Mouse (Mus musculus): ENCODE measurements around the gene Dll4. TPM values are rescaled to one million over a fixed set of nuclear protein-coding genes. Genes with fewer than 3 reads are reported as not detected.

Dll4 gene
- polyA plus RNA-seq, 1 experiment: 4.1 TPM

DNA sequence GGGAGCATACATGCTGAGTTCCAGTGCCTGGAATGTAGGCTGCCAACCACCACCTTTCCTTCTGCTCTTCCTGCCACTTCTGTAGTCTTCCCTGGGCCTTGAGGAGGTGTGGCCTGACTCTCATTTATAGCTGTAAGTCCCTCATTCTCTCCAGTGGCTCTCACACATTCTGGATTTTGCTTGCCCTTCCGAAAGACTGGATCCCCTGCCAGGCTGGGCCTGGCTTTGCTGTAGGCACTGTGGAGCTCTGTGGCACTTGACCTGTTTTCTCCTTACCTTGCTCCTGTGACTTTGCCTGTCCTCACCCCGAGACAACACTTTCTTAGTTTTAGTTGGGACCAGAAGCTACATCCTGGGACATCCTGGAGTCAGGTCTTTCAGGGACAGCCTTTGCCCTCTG lies 26.7 kb upstream of the Dll4 start:
- DNase-seq: no peak
- Histone ChIP-seq H3K4me3 (replicated peaks; ENCODE audit: insufficient read depth, low read depth, low read length) (no peak overlapping the region), H3K27ac (ENCODE audit: insufficient read depth, low read length) (no peak overlapping the region), H3K27me3 (ENCODE audit: control insufficient read depth, insufficient read depth, low read length) (no peaks in the 10 kb centered on the region), H3K4me1 (ENCODE audit: control insufficient read depth, insufficient read depth, low read length) (peaks cover 30% of the 10 kb centered on the region)
- TF ChIP-seq CTCF (IDR thresholded peaks at IDR 0.05; ENCODE audit: borderline replicate concordance, insufficient read depth, low read depth, low read length) (no peak), POLR2A (IDR thresholded peaks at IDR 0.05; ENCODE audit: borderline replicate concordance, insufficient read depth, low read length) (no peak)
- 64% methylated on average over 2 of the region's 2 CpGs for WGBS

DNA sequence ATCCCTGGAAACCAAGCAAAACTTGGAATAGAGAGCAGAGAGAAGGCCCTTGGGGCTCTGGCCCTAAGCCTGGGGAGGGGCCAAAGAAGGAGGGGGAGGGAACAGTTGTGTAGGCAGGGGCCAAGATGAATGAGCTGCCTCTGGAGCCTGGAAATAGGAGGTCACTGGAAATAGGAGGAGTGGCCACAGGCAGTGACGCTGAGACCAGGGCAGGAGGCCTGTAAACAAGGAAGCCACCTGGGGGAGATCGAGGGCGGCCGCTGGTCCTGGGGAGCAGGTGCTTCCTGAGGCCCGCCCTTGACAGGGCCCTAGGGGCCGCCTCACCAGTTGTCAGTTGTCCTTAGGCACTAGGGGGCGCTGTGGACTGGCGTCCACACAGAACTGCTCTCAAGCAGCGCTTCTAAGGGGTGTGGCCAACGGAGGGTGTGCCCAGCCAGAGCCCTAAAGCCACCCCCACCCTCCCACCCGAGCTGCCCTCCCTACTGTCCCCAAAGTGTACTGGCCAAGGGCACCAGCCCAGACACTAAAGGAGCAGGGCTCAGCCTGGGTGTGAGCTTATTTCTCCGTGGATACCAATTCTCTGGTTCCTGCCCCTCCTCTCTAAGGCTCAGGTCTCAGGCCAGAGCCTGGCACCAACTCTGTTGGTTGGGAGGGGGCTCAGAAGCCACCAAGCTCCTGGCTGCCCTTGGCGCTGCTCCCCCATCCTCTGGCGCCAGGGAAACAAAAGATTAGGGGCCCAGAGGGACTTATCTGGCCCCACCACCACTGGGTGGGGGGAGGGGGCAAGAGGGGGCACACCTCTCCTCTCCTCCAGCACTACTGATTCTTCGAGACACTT lies 25.4 kb upstream of the Dll4 start:
- WGBS: 7% methylated on average over 15 of the region's 15 CpGs
- DNase-seq: peak; percentile 57 to 67
- Histone ChIP-seq H3K4me3 (replicated peaks; ENCODE audit: insufficient read depth, low read depth, low read length) (no peak overlapping the region), H3K4me1 (ENCODE audit: control insufficient read depth, insufficient read depth, low read length) (peaks cover 18% of the 10 kb centered on the region), H3K27me3 (ENCODE audit: control insufficient read depth, insufficient read depth, low read length) (no peaks in the 10 kb centered on the region), H3K27ac (ENCODE audit: insufficient read depth, low read length) (no peak overlapping the region)
- no peak for TF ChIP-seq POLR2A (IDR thresholded peaks at IDR 0.05; ENCODE audit: borderline replicate concordance, insufficient read depth, low read length)
- TF ChIP-seq CTCF (IDR thresholded peaks at IDR 0.05; ENCODE audit: borderline replicate concordance, insufficient read depth, low read depth, low read length): peak; percentile 69

DNA sequence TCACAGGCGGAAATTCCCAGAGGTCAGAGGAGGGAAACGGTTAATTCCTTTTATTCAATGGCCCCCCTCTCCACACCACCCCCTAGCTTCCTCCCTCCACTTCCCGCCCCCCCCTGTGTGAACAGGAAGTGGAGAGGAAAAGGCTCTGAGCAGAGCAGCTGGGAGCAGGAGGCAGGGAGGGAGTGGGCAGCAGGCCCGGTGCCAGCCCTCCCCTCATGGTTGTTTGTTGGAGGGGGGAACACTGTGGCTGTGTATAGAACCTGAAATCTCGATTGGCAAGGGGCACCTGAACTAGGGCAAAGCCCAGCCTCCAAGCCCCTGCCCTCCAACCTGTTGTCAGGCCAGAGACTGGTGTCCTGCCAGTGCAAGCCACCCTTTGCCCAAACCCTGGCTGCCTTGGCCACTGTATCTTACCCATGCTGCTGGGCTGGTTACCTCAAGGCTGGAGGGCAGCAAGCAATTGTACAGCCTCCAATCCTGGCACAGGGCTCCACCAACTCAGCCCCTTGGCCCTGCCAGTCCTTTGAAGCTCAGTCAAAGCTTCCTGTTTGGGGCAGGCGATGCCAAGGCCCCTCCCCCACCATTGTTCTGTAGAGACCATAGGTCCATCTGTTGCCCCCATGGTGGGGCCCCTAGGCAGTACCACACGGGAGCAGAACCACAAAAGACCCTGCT lies 24.6 kb upstream of the Dll4 start:
- no peak for DNase-seq
- WGBS: 27% methylated on average over 7 of the region's 7 CpGs
- H3K27ac ChIP-seq (ENCODE audit: insufficient read depth, low read length): no peak overlapping the region
- no peak overlapping the region for H3K4me3 ChIP-seq (replicated peaks; ENCODE audit: insufficient read depth, low read depth, low read length)
- H3K27me3 ChIP-seq (ENCODE audit: control insufficient read depth, insufficient read depth, low read length): no peaks in the 10 kb centered on the region
- TF ChIP-seq CTCF (IDR thresholded peaks at IDR 0.05; ENCODE audit: borderline replicate concordance, insufficient read depth, low read depth, low read length) (no peak), POLR2A (IDR thresholded peaks at IDR 0.05; ENCODE audit: borderline replicate concordance, insufficient read depth, low read length) (no peak)
- peaks cover 15% of the 10 kb centered on the region for H3K4me1 ChIP-seq (ENCODE audit: control insufficient read depth, insufficient read depth, low read length)

DNA sequence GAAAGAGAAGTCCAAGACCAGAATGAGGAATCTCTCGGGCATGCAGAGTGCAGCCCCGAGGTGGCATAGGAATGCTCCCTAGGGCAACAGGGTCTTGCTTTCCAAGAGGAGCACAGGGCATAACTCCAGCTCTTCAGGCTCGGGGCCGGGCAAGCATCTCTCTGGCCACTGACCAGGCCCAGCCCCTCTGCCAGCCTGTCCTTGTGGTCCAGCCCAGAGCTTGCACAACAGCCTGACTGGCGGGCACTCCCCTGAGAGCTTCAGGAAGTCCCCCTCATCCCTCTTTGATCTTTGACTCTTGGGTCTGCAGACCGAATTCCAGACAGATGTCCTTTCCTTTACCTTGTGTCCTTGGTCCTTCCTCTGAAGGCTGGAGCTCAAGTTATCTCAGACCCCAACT lies 22.7 kb upstream of the Dll4 start:
- Histone ChIP-seq H3K27me3 (ENCODE audit: control insufficient read depth, insufficient read depth, low read length) (no peaks in the 10 kb centered on the region), H3K27ac (ENCODE audit: insufficient read depth, low read length) (no peak overlapping the region), H3K4me3 (replicated peaks; ENCODE audit: insufficient read depth, low read depth, low read length) (no peak overlapping the region), H3K4me1 (ENCODE audit: control insufficient read depth, insufficient read depth, low read length) (peaks cover 14% of the 10 kb centered on the region)
- 42% methylated on average over 6 of the region's 6 CpGs for WGBS
- no peak for DNase-seq
- no peak for TF ChIP-seq POLR2A (IDR thresholded peaks at IDR 0.05; ENCODE audit: borderline replicate concordance, insufficient read depth, low read length)
- TF ChIP-seq CTCF (IDR thresholded peaks at IDR 0.05; ENCODE audit: borderline replicate concordance, insufficient read depth, low read depth, low read length): no peak

DNA sequence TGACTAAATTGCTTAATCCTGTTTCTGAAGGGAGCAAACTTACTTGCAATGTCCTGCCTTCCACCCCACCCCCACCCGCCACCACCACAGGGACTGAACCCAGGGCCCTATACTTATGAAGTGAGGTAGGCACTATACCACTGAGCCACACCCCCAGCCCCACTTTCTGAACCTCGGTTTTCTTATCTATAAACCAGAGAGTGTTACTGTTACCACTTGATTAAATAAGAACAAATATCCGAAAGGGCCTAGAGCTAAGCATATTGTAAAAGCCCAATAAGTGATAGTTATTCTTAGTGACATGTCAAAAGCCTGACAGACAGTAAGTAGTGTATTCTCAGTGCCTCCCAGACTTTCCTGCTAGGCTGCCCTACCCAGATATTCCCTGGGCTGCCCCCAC lies 21.2 kb upstream of the Dll4 start:
- no peaks in the 10 kb centered on the region for H3K27me3 ChIP-seq (ENCODE audit: control insufficient read depth, insufficient read depth, low read length)
- no peak overlapping the region for H3K4me3 ChIP-seq (replicated peaks; ENCODE audit: insufficient read depth, low read depth, low read length)
- no peak for DNase-seq
- no peak overlapping the region for H3K27ac ChIP-seq (ENCODE audit: insufficient read depth, low read length)
- peaks cover 8% of the 10 kb centered on the region for H3K4me1 ChIP-seq (ENCODE audit: control insufficient read depth, insufficient read depth, low read length)
- WGBS: 66% methylated on average over 3 of the region's 3 CpGs
- TF ChIP-seq POLR2A (IDR thresholded peaks at IDR 0.05; ENCODE audit: borderline replicate concordance, insufficient read depth, low read length) (no peak), CTCF (IDR thresholded peaks at IDR 0.05; ENCODE audit: borderline replicate concordance, insufficient read depth, low read depth, low read length) (no peak)

DNA sequence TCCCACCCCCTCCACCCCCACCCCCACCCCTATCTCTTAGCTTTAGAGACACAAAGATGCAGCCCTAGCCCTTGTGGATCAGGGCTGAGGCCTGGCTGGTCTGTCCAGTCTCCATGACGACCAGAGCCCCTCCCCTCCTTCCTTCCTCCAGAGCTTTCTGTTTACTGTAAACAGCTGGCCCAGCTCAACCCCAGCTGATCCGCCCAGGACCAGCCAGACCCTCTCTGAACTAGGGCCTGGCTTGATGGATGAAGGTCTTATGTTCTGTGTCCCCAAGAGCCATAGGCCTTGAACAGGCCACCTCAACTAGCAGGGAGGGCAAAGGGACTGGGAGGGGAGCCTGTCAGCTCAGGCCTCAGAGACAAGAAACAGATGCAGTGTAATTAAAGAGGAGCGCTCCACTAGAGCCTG lies 20.8 kb upstream of the Dll4 start:
- 43% methylated on average over 3 of the region's 3 CpGs for WGBS
- peaks cover 6% of the 10 kb centered on the region for H3K4me1 ChIP-seq (ENCODE audit: control insufficient read depth, insufficient read depth, low read length)
- H3K4me3 ChIP-seq (replicated peaks; ENCODE audit: insufficient read depth, low read depth, low read length): no peak overlapping the region
- no peak for TF ChIP-seq CTCF (IDR thresholded peaks at IDR 0.05; ENCODE audit: borderline replicate concordance, insufficient read depth, low read depth, low read length)
- TF ChIP-seq POLR2A (IDR thresholded peaks at IDR 0.05; ENCODE audit: borderline replicate concordance, insufficient read depth, low read length): no peak
- no peaks in the 10 kb centered on the region for H3K27me3 ChIP-seq (ENCODE audit: control insufficient read depth, insufficient read depth, low read length)
- no peak overlapping the region for H3K27ac ChIP-seq (ENCODE audit: insufficient read depth, low read length)
- DNase-seq: no peak

DNA sequence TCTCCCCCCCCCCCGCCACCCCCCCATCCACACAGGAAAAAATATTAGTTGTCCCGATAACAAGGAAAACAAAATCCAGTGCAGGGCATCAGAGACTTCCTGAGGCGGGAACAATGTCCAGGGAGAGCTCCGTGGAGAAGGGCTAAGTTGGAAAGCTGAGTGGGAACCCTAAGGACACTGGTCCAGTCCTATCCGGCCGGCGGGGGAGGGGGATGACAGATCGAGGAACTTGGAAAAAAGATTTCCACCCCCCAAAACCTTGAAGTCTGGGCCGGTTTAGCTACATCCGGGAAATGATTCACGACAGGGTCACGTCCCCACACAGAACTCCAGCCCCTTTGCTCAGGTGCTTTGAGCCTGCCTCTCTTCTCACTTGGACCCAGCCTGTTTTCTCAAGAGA lies 14.0 kb upstream of the Dll4 start:
- 65% methylated on average over 12 of the region's 12 CpGs for WGBS
- TF ChIP-seq CTCF (IDR thresholded peaks at IDR 0.05; ENCODE audit: borderline replicate concordance, insufficient read depth, low read depth, low read length) (no peak), POLR2A (IDR thresholded peaks at IDR 0.05; ENCODE audit: borderline replicate concordance, insufficient read depth, low read length) (no peak)
- Histone ChIP-seq H3K27me3 (ENCODE audit: control insufficient read depth, insufficient read depth, low read length) (no peaks in the 10 kb centered on the region), H3K4me3 (replicated peaks; ENCODE audit: insufficient read depth, low read depth, low read length) (no peak overlapping the region), H3K27ac (ENCODE audit: insufficient read depth, low read length) (no peak overlapping the region), H3K4me1 (ENCODE audit: control insufficient read depth, insufficient read depth, low read length) (no peaks in the 10 kb centered on the region)
- no peak for DNase-seq
